Mouse (Mus musculus) adipocyte (in vitro differentiated cells): Measurements from ENCODE around the gene Cnksr3.

Source experiments
- DNase-seq: peaks from one replicate; pipeline ENCODE4 v3.0.0-alpha.2; 2016; ENCODE audit warnings: low spot score

The Cnksr3 gene

DNA sequence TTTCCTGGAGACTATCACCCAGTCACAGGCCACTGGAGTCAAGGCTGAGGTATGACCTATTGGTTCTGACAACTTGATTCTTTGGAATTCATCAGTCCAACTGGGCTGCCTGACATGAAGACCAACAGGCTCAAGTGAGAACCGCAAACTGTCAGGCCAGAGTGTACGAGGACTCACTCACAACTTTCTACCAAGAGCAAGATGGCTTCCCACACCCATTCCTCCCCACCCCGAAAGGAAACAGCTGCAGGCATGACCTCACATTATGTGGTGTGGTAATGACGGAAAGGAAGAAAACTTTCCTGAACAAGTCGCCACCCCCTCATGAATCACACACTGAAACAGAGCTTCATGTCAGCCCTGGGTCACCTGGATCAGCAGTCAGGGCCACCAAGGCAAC, 66.4 kb downstream of the Cnksr3 start:
- peak; percentile 38 for DNase-seq

GRCm38 (mm10) chr10:7144081-7144783, 67.8 kb downstream of the Cnksr3 start:
- no peak for DNase-seq

GRCm38 (mm10) chr10:7142287-7142686, 69.8 kb downstream of the Cnksr3 start:
- DNase-seq, result no peak

GRCm38 (mm10) chr10:7140282-7140681, 71.8 kb downstream of the Cnksr3 start:
- no peak for DNase-seq

GRCm38 (mm10) chr10:7138049-7138448, 74.0 kb downstream of the Cnksr3 start:
- DNase-seq, result no peak

- peak; percentile 35 for DNase-seq
These were observed 76.3 kb downstream of the Cnksr3 start for GRCm38 (mm10) chr10:7135751-7136150.

GRCm38 (mm10) chr10:7133005-7133404, 79.0 kb downstream of the Cnksr3 start:
- DNase-seq, result no peak

DNA sequence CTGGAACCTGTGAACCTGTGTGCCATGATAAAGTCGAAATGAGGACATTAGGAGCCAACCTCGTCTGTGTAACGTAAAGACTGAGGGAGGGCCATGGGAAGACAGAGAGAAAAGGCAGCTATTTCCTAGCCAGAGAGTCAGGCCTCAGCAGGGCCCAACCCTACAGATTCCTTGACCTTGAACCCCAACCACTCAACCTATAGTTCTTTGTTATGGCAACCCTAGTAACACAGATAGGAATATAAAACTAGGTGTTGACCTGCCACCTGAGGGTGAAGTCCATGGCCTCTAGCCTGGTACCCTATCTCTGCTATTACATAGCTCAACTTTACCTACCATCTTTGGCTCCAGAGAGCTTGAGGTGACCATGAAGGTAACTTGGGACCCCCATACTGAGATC, 80.6 kb downstream of the Cnksr3 start:
- DNase-seq, result no peak

DNA sequence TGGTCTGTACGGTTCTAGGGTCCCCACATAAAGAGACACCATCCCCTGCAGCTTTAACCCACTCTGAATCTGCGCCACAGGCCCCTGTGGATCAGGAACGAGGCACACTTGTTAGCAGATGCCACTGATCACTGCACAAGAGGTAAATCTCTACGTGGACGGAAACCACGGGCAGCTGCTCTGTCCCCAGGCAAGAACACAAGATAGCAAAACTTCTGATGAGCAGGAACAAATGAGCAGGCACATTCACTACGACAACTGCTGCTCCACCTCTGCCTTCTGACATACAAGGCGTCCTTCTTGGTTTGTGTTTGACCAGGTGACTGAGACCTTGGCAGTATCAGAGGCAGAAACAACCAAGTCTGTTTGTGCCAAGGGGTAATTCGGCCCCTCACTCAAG, 84.2 kb downstream of the Cnksr3 start:
- DNase-seq, result no peak

- no peak for DNase-seq
These were observed 85.2 kb downstream of the Cnksr3 start for GRCm38 (mm10) chr10:7126882-7127281.

- no peak for DNase-seq
These were observed 85.8 kb downstream of the Cnksr3 start for GRCm38 (mm10) chr10:7126287-7126686.

GRCm38 (mm10) chr10:7124993-7125392, 87.0 kb downstream of the Cnksr3 start:
- DNase-seq, result no peak

- DNase-seq, result peak; percentile 45
These were observed 89.7 kb downstream of the Cnksr3 start for GRCm38 (mm10) chr10:7122294-7122693.

GRCm38 (mm10) chr10:7120206-7120605, 91.8 kb downstream of the Cnksr3 start:
- peak; percentile 12 for DNase-seq

- peak; percentile 97 for DNase-seq
These were observed 93.6 kb downstream of the Cnksr3 start for GRCm38 (mm10) chr10:7118258-7119077.

DNA sequence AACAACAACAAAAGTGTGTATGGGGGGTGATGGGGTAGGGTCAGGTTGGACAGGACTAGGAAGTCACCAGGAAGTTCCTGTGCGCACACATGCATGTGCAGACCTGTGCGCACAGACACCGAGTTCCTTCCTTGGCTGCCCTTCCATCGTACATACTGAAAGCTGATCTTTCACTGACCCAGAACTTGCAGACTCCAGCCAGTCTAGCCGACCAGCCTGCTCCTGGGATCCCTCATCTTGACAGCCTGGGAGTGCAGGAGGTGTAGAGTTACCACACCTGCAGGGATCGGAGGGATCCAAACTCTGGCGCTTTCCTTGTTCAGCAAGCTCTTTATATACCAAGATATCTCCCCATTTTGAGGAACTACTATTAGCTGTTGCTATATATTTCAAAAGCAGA, 94.3 kb downstream of the Cnksr3 start:
- no peak for DNase-seq

GRCm38 (mm10) chr10:7114796-7115195, 97.2 kb downstream of the Cnksr3 start:
- no peak for DNase-seq

- DNase-seq, result no peak
These were observed 98.3 kb downstream of the Cnksr3 start for GRCm38 (mm10) chr10:7113747-7114146.

- no peak for DNase-seq
These were observed 98.9 kb downstream of the Cnksr3 start for GRCm38 (mm10) chr10:7113144-7113543.

- DNase-seq, result no peak
These were observed 100.5 kb downstream of the Cnksr3 start for GRCm38 (mm10) chr10:7111462-7112000.

DNA sequence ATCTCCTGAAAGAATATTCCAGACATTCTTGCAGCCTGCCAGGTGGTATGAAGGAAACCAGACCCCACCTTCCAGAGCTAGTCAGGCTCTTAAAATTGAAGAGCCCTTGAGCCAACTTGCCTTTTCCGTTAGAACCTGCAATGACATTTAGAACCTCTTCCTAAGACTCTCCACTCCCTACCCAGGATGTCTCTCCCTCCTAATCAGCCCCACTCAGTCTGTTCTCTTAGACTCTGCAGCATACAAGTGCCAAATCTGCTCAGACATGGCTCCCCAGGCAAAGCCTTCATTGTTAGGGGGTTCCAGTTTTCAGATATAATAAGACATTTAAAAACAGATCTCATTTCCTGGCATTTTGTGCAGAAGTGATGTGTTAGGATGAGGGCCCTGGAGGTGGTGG, 108.2 kb downstream of the Cnksr3 start:
- DNase-seq, result no peak

- no peak for DNase-seq
These were observed 134.1 kb downstream of the Cnksr3 start for GRCm38 (mm10) chr10:7077971-7078370.

DNA sequence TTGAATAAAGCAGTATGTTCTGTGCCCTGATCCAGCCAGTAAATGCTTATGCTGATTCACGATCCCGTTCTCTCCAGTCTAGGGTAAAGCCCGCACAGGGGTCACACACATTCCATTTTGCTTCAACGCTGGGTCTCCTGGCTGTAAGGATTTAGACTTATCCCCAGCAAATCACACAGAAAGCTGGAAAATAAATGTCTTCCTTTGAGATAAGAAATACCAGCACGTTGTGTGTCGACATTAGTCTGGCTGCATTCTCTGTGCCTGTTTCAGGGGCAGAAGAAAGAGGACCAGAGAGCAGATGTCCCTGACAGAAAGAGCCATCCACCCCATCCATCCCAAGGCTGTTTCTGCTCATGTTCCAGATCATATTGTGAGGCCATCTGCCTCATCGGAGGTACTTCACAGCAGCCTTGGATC, 134.6 kb downstream of the Cnksr3 start:
- no peak for DNase-seq
